Mouse (Mus musculus) right cerebral cortex, postnatal 10 days (tissue): Measurements from ENCODE around the gene Lsp1.

ENCODE experiments used
- DNase-seq, 2 experiments: peaks; one replicate each; pipeline ENCODE4 v3.0.0; 2021; ENCODE audit warnings: low spot score in 2 of 2

Lsp1 gene

GRCm38 (mm10) chr7:142505942-142506341 is 45.3 kb downstream of the Lsp1 start:
- DNase-seq: no peak

- DNase-seq: no peak
These were observed 45.9 kb downstream of the Lsp1 start for GRCm38 (mm10) chr7:142506501-142506900.

GRCm38 (mm10) chr7:142507453-142507852 is 46.8 kb downstream of the Lsp1 start:
- no peak for DNase-seq

- DNase-seq: no peak
These were observed 48.9 kb downstream of the Lsp1 start for GRCm38 (mm10) chr7:142509518-142509917.

- peak in 1 of 2 experiments; percentile 43 for DNase-seq
These were observed 49.6 kb downstream of the Lsp1 start for GRCm38 (mm10) chr7:142510021-142510777.

GRCm38 (mm10) chr7:142514048-142514447 is 53.4 kb downstream of the Lsp1 start:
- no peak for DNase-seq

- DNase-seq: no peak
These were observed 55.8 kb downstream of the Lsp1 start for GRCm38 (mm10) chr7:142516221-142516978.

GRCm38 (mm10) chr7:142517531-142517930 is 56.9 kb downstream of the Lsp1 start:
- DNase-seq: no peak

GRCm38 (mm10) chr7:142520331-142520730 is 59.7 kb downstream of the Lsp1 start:
- DNase-seq: no peak

- no peak for DNase-seq
These were observed 61.7 kb downstream of the Lsp1 start for GRCm38 (mm10) chr7:142522352-142522751.

GRCm38 (mm10) chr7:142523200-142523990 is 62.8 kb downstream of the Lsp1 start:
- DNase-seq: no peak

GRCm38 (mm10) chr7:142525342-142526178 is 65.0 kb downstream of the Lsp1 start:
- DNase-seq: no peak

GRCm38 (mm10) chr7:142529350-142529749 is 68.7 kb downstream of the Lsp1 start:
- no peak for DNase-seq

- DNase-seq: no peak
These were observed 71.4 kb downstream of the Lsp1 start for GRCm38 (mm10) chr7:142531973-142532521.

- DNase-seq: no peak
These were observed 72.1 kb downstream of the Lsp1 start, which contains the start of gene Mrpl23 for GRCm38 (mm10) chr7:142532671-142533058. Gene Mrpl23, plus strand, starts transcription at chr7:142532686.

GRCm38 (mm10) chr7:142533059-142533855 is 72.6 kb downstream of the Lsp1 start:
- DNase-seq: peak; percentile 90 to 91

- DNase-seq: no peak
These were observed 74.5 kb downstream of the Lsp1 start for GRCm38 (mm10) chr7:142535116-142535515.

GRCm38 (mm10) chr7:142535832-142536231 is 75.2 kb downstream of the Lsp1 start:
- DNase-seq: no peak

- DNase-seq: no peak
These were observed 76.6 kb downstream of the Lsp1 start for GRCm38 (mm10) chr7:142537181-142537580.

GRCm38 (mm10) chr7:142537879-142538278 is 77.3 kb downstream of the Lsp1 start:
- peak; percentile 52 to 77 for DNase-seq
